Mouse (Mus musculus): Measurements from ENCODE around the gene Chaf1a.

Gene Chaf1a

GRCm38 (mm10) chr17:56040030-56040856 lies at the start of gene Chaf1a:
TSS of gene Chaf1a (plus strand) at chr17:56040439.
- DNase-seq (ENCODE audit: low read depth) = peak; percentile 96

DNA sequence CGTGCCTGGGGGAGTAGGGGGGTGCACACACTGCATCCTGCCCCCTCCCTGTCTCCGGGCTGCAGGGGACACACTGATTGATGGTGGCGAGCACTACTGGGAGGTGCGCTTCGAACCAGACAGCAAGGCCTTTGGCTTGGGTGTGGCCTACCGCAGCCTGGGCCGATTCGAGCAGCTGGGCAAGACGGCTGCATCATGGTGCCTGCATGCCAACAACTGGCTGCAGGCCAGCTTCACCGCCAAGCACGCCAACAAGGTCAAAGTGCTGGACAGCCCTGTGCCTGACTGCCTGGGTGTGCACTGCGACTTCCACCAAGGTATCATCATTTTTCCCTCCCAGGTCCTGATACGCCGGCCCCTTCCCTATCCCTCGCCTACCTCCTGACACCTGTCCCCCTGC lies 44.2 kb upstream of the Chaf1a start:
- no peak for DNase-seq (ENCODE audit: low read depth)

DNA sequence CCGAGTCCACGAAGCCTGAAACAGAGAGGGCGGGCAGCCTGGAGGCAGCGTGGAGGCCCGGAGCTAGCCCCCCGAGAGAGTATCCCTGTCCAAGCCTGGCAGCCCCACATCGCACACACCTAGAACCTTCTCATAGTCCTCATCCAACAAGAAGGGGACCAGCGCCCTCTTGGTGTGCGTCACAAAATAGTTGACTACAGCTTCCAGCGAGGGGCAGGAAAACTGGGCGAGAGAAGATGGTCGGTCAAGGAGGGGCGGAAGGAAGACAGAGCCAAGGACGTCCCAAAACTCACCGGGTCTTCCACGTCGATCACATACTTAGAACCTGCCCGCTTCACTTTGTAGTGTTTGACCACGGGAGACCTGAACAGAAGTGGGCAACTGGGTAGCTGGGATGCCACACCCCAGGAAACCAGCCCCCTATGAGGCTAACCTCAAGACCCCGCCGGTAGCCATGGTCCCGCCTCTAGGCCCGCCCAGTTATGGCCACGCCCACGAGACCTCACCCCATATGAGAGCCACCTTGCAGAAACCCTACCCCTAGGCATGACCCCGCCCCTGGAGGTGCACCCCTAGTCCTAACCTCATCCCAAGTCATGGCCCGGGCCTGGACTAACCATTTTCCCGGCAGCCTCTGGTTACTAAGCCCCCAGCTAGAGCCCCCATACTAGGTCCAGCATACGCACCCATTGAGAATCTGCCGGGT lies 40.3 kb upstream of the Chaf1a start:
- DNase-seq (ENCODE audit: low read depth) = no peak

GRCm38 (mm10) chr17:56003000-56003399 lies 37.2 kb upstream of the Chaf1a start:
- DNase-seq (ENCODE audit: low read depth) = no peak

DNA sequence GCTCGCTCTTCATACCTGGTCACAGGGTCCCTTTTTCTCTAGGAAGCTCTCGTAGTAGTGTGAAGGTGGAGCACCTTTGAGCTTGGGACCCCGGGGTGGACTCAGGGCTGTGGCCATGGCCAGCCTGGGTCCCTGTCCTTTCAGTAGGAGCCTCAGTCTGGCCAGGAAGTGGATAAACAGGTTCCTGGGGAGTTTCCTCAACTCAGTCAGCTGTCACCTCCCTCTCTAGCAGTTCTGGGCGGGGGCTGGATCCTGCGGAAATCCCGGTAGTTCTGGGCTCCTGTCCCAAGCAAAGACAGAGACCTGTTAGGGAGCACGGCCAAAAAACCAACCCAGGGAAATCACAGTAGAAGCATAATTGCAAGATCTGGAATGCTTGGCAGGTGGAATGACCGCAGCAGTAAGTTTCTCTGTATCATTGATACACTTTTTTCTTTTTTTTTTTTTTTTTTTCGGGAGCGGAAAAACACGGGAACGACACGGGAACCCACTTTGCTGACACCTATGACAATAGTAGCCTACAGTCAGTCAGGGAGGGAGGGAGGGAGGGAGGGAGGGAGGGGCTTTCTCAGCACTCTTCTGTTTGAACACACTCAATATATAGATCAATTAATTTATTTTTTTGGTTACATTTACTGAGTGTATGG lies 34.7 kb upstream of the Chaf1a start, which contains the start of the genes Stap2 and Mpnd:
TSS of gene Stap2 (minus strand) at position 170 of the 647 bp plus-strand sequence.
TSS of gene Mpnd (plus strand) at position 297 of the 647 bp plus-strand sequence.
- no peak for DNase-seq (ENCODE audit: low read depth)

DNA sequence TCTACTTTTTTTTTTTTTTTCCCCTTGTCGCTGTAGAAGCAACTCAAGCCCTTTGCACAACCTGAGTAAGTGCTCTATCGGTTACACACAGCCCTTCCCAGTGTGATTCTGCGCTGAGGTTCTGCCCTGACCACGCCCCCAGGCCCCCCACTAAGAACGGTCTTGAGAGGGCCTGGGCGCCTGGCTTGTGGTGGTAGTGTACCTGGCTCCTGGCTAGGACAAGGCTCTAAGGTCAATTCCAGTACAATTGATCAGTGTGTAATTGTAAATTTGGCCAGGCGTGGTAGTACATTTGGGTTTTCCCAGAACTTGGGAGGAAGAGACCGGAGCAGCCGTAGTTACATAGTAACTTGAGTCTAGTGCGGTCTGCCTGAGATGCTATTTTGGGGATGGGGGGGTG lies 33.3 kb upstream of the Chaf1a start:
- DNase-seq (ENCODE audit: low read depth) = no peak

- DNase-seq (ENCODE audit: low read depth) = no peak
These were observed 32.5 kb upstream of the Chaf1a start for GRCm38 (mm10) chr17:56007444-56008355.

DNA sequence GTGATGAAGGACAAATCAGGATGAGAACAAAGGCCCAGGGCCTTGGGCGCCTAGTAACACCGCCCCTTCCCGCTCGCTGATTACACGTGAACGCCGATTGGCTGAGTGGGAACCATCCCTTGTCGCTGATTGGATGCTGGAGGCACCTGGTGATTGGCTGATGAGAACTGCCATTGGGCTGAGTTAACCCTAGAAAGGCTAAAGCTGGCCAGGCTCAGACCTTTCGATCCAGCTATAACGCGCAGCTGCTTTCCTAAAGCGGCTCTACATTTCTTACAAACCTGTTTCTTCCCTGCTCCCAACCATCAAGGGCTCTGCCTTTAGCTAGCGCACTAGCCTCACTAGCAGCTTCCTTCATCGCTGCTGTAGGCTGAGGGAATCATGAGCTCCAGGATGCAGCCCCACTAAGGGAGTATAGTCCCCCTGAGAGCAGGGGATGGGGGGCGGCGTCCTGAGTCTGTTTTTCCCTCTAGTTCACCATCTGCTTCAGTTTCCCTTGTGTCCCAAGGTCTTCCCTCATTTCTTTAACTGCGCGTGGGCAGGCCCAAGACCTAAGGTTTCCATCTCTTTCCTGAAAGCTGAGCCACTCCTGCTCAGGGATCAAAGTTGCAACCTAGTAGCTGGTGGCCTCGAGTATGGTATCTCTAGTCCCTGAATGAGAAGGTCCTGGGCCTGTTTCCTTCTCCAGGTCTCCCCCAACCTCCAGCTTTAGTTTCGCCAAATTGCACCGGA lies 31.7 kb upstream of the Chaf1a start:
- peak; percentile 95 for DNase-seq (ENCODE audit: low read depth)

DNA sequence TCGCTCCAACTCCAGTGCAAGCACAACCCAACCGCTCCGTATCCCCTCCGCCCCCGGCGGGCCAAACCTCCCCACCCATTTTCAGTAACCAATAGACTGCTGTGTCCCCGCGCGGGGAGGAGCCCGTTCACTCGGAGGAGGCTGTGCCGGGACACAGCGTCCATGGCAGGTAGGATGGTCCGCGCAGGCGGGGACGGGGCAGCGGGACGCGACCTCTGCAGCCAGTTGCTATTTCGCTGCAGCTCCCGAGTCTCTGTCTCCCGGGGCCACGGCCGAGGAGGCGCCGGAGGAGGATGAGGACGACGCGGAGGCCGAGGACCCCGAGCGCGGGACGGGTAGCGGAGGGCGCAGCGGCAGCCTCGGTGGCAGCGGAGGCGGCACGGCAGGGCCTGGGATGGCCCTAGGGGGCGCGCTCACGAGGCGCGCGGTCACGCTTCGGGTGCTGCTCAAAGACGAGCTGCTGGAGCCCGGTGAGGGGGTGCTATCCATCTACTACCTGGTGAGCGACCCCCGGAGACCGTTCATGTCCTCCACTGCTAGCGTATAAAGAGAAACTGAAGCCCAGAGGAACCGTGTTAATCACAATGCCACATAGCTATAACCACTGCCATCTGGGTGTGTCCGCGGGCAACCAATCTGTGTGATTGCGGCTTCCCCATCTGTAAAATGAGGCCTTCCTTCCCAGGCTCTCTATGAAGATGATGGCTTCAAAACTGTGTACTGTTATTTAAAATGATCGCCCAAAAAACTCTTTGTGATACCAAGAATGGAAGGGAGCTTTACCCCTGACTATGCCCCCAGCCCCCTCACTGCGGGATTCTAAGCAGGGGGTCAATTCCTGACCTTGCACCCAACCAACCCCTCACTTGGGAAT lies 30.9 kb upstream of the Chaf1a start:
- DNase-seq (ENCODE audit: low read depth) = peak; percentile 76

GRCm38 (mm10) chr17:56009962-56010240 lies 30.3 kb upstream of the Chaf1a start:
- DNase-seq (ENCODE audit: low read depth) = no peak

DNA sequence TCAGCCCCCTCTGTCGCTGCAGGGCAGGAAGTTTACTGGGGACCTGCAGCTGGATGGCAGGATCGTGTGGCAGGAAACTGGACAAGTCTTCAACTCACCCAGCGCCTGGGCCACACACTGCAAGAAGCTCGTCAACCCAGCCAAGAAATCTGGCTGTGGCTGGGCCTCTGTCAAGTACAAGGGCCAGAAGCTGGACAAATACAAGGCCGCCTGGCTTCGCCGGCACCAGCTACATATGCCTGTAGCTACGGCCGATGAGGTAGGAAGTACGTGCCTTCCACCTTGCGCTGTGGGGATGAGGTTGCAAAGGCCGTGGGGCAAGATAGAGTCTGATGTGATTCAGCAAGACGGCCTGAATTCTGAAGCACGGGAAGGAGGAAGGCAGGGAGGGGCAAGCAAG lies 30.0 kb upstream of the Chaf1a start:
- DNase-seq (ENCODE audit: low read depth) = no peak

- DNase-seq (ENCODE audit: low read depth) = no peak
These were observed 29.6 kb upstream of the Chaf1a start for GRCm38 (mm10) chr17:56010681-56011080.

- no peak for DNase-seq (ENCODE audit: low read depth)
These were observed 28.8 kb upstream of the Chaf1a start for GRCm38 (mm10) chr17:56011441-56011840.

DNA sequence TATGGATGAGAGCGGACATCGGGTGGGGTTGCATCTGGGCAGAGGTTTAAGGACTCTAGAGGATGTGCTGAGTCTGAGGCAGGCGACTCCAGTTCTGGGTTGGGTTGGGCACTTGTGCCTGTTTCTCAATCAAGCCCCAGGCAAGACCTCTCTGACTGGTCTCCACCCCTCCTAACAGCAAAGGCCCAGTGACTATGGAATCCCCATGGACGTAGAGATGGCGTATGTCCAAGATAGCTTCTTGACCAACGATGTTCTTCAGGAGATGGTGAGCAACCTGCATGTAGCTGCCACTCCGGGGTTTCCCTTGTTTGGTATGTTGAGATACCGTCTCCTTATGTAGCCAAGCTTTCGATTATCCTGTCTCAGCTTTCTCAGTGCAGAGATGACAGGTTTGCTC lies 24.9 kb upstream of the Chaf1a start:
- no peak for DNase-seq (ENCODE audit: low read depth)

DNA sequence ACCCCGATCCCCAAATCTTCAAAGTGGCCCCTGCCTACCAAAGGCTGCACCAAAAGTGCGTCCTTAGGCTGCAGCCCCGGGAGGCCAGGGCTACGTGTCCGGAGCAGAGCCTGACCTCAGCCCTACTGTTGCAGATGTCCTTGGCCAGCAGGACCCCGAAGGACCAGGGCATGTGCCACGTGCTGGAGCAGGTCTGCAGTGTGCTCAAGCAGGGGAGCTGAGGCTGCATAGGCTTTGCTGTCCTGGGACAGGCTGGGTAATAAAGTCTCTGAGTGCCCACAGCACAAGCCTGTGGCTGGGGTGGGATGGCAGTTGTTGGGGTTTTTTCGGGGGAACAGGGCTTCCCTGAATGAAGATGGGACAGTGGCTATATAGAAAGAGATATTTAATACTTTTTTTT lies 23.9 kb upstream of the Chaf1a start:
- DNase-seq (ENCODE audit: low read depth) = no peak

GRCm38 (mm10) chr17:56016793-56017785 lies 23.1 kb upstream of the Chaf1a start:
- DNase-seq (ENCODE audit: low read depth) = no peak

- DNase-seq (ENCODE audit: low read depth) = no peak
These were observed 22.4 kb upstream of the Chaf1a start for GRCm38 (mm10) chr17:56017848-56018247.

DNA sequence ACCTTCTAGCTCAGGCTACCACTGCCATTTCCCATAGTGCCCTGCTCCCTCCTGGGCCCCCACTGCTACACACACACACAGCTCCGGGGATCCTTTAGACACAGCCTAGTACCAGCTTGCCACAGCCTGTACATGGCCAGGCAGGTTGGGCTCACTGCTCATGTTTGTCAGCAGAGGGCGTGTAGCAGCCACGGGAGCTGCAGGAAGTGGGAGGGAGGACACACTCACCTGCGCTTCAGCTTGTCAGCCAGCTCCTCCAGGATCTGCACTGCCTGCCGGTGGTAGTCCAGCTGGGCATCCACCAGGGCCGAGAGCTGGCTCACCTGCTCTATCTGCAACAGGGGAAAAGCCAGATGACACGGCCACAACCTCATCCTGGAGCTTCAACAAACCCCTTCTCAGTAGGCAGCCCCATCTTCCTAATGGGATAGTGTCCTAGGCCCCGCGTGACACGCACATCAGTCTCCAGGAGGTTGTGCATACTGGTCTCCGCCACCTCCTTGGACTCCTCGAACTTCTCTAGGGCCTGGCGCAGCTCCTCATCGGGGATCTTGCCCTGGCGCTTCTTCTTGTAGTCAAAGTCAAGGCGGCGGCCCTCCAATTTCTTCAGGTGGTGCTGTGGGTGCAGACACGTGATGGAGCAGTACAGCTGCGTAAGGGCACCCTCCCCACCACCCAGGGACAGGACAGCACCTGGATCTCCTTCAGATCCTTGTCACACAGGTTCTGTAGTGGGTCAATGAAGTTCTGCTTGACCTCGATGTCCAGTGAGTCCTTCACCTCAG lies 21.7 kb upstream of the Chaf1a start:
- DNase-seq (ENCODE audit: low read depth) = no peak
